Mouse (Mus musculus) embryo, embryonic 10.5 days (tissue): ENCODE data around the gene Cd99l2.

ENCODE experiments used
- DNase-seq: peaks from one replicate; pipeline ENCODE4 v3.0.0-alpha.2; 2015; ENCODE audit warnings: low spot score

Gene Cd99l2

DNA sequence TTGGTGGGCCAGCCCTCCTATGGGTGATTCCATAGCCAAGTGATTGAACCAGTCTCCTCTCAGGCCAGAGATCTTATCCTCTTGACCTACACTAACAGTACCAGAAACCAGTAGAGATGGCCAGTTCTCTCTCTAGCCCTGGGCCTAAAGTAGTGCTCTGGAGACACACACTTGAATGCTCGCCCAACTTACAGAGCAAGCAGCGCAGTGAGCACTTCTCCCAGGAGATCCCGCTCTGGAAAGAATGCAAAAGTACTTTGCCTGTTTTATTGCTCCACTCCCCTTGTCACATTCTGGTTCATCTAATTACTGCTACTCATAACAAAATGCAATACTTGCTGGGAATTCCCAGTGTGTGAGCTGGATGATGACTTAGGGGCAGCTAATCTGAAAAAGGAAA, 25.2 kb downstream of the Cd99l2 start:
- no peak for DNase-seq

DNA sequence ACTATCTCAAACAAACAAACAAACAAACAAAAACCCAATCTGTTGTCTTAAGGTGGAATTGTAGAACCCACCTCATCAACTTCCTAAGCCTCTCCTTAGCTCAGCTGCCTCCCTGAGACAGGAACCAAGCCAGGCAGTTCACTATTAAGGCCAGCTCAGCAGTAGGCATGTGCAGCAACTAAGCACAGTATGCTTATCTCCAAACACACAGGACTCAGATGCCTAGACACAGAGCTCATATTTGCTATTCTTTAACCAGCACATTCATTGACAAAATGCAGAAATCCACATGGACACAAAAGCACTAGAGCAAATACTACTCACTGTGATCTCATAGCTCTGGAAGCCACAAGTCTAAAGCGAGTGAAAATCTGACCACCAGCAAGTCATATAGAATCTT, 27.2 kb downstream of the Cd99l2 start:
- no peak for DNase-seq

GRCm38 (mm10) chrX:71464138-71464826, 28.4 kb downstream of the Cd99l2 start:
- no peak for DNase-seq

- no peak for DNase-seq
Observed at GRCm38 (mm10) chrX:71456078-71456737, 36.4 kb downstream of the Cd99l2 start.

DNA sequence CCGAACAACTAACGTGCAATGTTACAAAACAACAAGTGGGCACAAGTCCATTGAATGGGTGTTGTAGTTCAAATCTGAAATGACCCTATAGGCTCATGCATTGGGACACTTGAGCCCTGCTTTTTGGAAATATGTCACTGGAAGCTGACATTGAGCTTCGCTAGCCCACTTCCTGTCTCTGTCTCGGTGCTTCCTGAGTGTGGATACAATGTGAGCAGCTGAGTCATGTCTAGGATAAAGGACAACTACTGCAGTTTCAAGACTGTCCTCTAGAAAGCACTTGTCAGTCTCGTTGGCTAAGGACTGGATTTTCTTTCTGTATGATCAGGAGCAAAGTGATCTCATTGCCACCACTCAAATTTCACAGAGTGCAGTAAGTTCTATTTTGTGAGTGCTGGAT, 49.7 kb downstream of the Cd99l2 start:
- DNase-seq: no peak

- DNase-seq: no peak
Observed at GRCm38 (mm10) chrX:71439473-71439872, 53.2 kb downstream of the Cd99l2 start.

DNA sequence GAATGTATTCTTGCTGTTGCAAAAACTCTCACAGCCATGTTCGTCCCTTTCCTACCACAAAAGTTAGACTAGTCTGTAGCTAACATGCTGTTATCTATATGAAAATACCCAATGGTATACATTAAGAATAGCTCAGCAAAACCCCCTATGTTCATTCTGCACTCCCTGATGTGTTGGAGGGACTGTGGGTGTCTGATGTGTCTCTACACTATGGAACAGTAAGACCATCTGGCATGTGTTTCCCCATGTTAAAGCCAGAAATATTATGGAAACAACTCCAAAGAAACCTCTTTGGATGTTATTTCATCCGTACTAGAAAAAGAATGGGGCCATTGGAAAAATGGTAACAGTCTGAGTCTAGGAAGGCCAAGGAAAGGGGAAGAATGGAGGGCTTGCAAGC, 57.1 kb downstream of the Cd99l2 start:
- no peak for DNase-seq

DNA sequence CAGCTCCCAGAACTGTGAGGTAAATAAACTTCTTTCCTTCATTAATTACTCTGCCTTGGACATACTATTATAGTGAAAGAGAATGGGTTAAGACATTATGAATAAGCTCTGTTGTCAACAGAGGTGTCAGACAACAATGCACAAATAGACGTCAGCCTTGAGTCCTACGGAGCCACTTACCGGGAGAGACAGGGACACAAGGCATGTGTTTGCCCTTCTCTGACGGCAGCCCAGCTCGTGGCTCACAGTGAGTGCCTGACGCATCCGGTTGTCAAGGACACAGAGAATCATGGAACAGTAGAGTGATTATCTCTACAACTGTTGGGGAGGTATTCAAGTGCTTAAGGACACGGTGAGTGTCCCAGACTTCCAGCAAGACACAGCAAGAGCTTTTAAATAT, 57.8 kb downstream of the Cd99l2 start:
- peak; percentile 34 for DNase-seq

GRCm38 (mm10) chrX:71434448-71434847, 58.2 kb downstream of the Cd99l2 start:
- peak; percentile 34 for DNase-seq

DNA sequence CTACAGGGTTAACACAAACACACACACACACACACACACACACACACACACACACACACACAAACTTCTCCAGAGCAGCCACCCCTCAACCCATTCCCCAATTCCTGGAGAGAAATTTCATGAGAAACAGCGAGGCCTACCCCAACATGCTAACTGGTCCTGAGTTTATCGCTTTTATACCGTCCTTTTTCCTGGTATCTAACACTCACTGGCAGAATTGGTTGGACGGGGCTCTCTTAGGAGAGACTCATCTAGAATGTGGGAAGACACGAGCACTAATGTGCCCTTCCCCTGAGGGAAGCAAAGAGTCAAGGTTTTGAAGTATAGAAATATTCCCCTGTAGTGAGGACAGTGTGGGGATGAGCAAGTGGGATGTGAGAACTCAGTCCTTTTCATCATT, 61.7 kb downstream of the Cd99l2 start:
- no peak for DNase-seq

- DNase-seq: no peak
Observed at GRCm38 (mm10) chrX:71427491-71427890, 65.2 kb downstream of the Cd99l2 start.

DNA sequence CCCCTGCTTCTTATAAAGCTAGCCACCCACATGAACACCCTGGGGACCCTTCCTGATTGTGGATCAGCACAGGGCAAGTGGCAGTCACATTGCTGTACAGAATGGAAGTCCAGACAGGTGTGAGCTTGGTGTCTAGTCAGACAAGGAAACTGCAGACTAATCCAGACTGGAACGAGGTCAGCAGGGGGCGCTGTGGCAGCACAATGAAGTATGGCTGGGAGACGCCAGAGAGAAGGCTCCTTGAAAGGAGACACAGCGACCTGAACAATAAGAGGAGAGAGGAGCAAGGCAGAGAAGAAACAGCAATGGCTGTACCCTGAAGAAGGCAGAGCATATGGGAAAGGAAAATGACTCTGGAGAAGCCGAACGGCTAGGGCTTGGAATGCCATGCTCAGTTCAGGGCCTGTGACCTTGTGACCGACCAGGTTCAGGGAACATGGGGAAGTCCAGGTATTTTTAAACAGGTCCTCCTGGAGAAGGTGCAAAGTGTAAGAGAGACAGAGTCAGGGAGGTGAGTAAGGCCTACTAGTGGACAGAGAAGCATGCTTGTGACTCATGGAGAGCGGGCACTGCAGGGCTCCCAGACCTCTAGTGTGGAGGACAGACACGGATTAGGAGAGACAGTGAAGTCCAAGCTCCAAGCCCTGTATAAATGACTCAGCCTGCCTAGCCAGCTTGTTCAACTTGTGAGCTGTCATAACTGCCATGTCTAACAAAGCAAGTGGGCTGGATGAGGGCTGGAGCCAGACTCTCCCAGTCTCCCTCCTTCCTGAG, 66.7 kb downstream of the Cd99l2 start:
- DNase-seq: peak; percentile 80

DNA sequence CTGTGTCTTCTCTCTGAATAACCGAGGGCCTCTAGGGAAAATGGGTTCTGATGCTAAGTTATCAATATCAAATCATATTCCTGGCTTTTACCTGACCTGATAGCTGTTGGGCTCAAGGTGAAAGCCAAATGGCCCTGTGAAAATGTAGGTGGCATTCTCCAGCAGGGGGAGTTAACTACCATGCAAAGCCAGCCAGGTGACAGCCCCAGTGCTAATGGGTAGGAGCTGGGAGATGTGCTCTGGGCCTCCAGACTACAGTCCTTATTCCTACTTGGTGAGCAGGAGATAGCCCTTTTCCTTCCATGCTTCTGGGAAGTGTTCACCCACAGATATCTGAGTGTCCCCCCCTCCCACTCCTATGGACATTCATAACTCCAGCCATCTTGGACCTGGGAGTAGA, 67.8 kb downstream of the Cd99l2 start:
- DNase-seq: no peak

DNA sequence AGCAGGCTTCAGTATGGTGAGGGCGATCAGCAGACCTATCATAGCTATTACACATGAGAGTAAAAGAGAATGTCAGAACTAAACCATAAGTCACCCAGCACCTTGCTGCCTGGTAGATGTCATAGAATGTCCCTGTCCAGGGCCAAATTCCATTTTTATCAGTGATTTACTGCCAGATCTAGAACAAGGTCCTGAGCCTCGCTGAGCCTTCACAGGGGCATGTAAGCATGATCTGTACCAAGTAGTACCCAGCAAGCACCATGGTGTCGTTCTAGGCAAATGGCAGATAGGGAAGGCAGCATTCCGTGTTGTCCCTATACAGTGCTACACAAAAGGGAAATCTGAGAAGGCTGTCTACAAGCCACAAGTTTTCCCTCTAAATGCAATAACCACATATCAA, 79.0 kb downstream of the Cd99l2 start:
- no peak for DNase-seq

DNA sequence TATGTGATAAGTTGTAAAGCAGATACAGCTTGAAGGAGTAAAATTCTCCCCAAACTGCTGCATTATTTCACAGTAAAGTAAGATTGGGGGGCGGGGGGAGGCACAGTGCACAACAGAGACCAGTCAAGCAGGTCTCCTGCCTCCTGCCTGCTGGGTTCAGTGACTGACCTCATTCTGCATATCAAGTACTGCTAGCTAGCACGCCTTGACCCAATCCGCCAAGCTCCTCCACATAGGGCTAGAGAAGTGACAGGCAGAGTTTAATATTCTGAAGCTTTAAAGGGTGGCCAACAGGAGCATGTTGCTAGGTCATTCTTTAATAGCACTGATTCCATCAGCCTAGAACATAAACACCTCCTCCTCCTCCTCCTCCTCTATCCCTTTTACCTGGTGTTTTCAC, 79.9 kb downstream of the Cd99l2 start:
- DNase-seq: no peak

GRCm38 (mm10) chrX:71408386-71408785, 84.3 kb downstream of the Cd99l2 start:
- no peak for DNase-seq

- DNase-seq: peak; percentile 0
Observed at GRCm38 (mm10) chrX:71406290-71406689, 86.4 kb downstream of the Cd99l2 start.

DNA sequence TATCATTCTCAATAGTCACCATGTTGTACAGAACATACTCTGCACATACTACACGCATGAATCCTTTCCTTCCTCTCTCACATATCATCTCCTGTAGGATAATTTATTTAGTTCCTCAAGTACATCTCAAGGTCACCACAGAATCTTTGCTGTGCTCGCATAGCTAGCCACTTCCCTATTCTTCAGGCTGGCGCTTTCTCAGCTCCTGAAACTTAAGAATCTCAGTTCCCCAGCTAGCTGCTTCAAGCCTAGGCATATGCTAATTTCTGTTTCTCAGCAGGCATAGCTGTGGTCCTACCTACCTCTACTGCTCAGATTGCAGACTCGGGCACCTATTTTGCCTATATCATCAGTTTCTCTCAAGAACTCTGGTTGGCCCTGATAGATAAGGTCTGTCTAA, 96.3 kb downstream of the Cd99l2 start:
- DNase-seq: no peak

- DNase-seq: peak; percentile 55
Observed at GRCm38 (mm10) chrX:71381571-71381970, 111.1 kb downstream of the Cd99l2 start.

GRCm38 (mm10) chrX:71378435-71378834, 114.2 kb downstream of the Cd99l2 start:
- no peak for DNase-seq

DNA sequence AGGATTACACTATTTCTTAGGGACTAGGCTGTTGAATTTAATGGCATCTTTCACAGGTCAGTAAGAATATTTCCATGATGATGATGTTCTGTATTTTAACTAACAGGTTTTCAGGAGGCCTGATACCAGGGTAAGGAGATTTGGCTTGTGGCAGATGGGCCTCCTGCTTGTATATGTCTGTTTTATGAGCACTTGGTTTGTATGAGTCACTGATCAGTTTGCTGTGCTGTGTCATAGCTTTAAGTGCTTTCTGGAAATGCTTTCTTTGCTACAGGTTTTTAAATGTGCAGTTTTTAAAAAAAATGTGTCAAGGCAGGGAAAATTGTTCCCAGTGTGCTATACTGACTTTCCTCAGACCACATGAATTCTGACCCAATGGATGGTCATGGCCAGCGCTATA, 115.9 kb downstream of the Cd99l2 start:
- no peak for DNase-seq
